Mouse (Mus musculus) heart, adult 2 months (tissue): ENCODE measurements at regions not wholly inside any gene's neighbourhood (a gene's known extent, or its start where the extent isn't known, plus 50 kb on each side); places are given as distances from the start of the nearest gene placed in this dataset.

Experiments
- CTCF ChIP-seq: fragments of 200-600 bp; IDR thresholded peaks from 2 replicates; pipeline ENCODE4 v1.8.1; 2022; ENCODE audit warnings: antibody characterized with exemption, mild to moderate bottlenecking, moderate library complexity
- EP300 ChIP-seq: fragments of 200-500 bp; IDR thresholded peaks from 2 replicates; pipeline ENCODE4 v1.6.1; 2011; ENCODE audit warnings: low read depth, low read length, control low read depth; ENCODE audit not compliant: insufficient read depth

- TF ChIP-seq CTCF (no peak), EP300 (no peak)
These were observed 188.7 kb downstream of the Sec16b start for GRCm38 (mm10) chr1:157695198-157695597.
